Mouse (Mus musculus) olfactory bulb, adult 2 months (tissue): ENCODE measurements around the gene Cdkal1.

ENCODE experiments used
- CTCF ChIP-seq: fragments of 200-500 bp; IDR thresholded peaks from 2 replicates; pipeline ENCODE4 v1.5.1; 2012; ENCODE audit warnings: low read depth, mild to moderate bottlenecking, low read length, moderate library complexity; ENCODE audit not compliant: insufficient read depth
- POLR2A ChIP-seq: fragments of 200-500 bp; IDR thresholded peaks from 2 replicates; pipeline ENCODE4 v1.6.1; 2012; ENCODE audit warnings: mild to moderate bottlenecking, low read depth, low read length, moderate library complexity; ENCODE audit not compliant: insufficient read depth

DNA sequence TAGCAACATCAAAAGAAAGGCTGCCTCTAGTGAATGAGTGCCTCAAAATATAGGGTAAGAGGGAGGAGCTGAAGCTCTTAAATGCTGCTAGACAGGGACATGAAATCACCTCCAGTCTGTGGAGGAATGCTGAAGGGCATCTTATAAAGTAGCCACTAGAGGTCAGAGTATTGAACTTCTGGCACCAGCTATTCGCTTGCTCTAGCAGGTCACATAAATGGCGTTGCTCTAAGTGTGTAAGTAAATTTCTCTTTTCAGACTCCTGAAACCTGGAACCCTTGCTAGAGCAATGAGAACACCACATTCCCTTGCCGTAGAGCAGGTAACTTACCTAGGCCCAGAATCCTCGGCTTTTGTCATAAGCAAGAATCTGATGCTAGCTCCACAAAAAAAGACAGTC lies 2.0 kb upstream of the Cdkal1 start:
- TF ChIP-seq CTCF (no peak), POLR2A (no peak)
